Mouse (Mus musculus) midbrain, embryonic 13.5 days (tissue): ENCODE results near the gene Wscd2. TPM values are rescaled to one million over a fixed set of nuclear protein-coding genes. Genes with fewer than 3 reads are reported as not detected.
"Not testable (repeated sequence)": the region's sequence is repeated elsewhere in the genome, so short reads cannot be mapped to it uniquely, and the experiment has no call there.

Source experiments
- ATAC-seq: fragments of 200-750 bp; cut with Nextera tagmentation; 2 replicates; pipeline ENCODE4 v1.8.0; 2017; ENCODE audit warnings: mild to moderate bottlenecking, moderate TSS enrichment, moderate library complexity
- H3K27ac ChIP-seq: fragments of 300-500 bp; sonication (generic); 2 replicates; pipeline ENCODE4 v1.5.1; 2015; ENCODE audit warnings: inconsistent platforms, mild to moderate bottlenecking, moderate library complexity
- H3K27me3 ChIP-seq: fragments of 300-500 bp; sonication (generic); 2 replicates; pipeline ENCODE4 v1.6.1; 2015; ENCODE audit warnings: mild to moderate bottlenecking, inconsistent platforms
- H3K36me3 ChIP-seq: fragments of 300-500 bp; sonication (generic); 2 replicates; pipeline ENCODE4 v1.6.1; 2015; ENCODE audit warnings: mild to moderate bottlenecking, inconsistent platforms
- H3K4me1 ChIP-seq: fragments of 300-500 bp; sonication (generic); replicated peaks from 2 replicates; pipeline ENCODE4 v1.6.1; 2015; ENCODE audit warnings: inconsistent platforms
- H3K4me2 ChIP-seq: fragments of 300-500 bp; sonication (generic); replicated peaks from 2 replicates; pipeline ENCODE4 v1.6.1; 2015; ENCODE audit warnings: moderate library complexity, mild to moderate bottlenecking, inconsistent platforms
- H3K4me3 ChIP-seq: fragments of 300-500 bp; sonication (generic); replicated peaks from 2 replicates; pipeline ENCODE4 v1.5.1; 2015; ENCODE audit warnings: mild to moderate bottlenecking, inconsistent platforms
- H3K9ac ChIP-seq: fragments of 300-500 bp; sonication (generic); replicated peaks from 2 replicates; pipeline ENCODE4 v1.6.1; 2015; ENCODE audit warnings: mild to moderate bottlenecking, inconsistent platforms
- H3K9me3 ChIP-seq: fragments of 300-500 bp; sonication (generic); 2 replicates; pipeline ENCODE4 v1.6.1; 2016; ENCODE audit warnings: mild to moderate bottlenecking, inconsistent platforms
- WGBS: fragments of 180-500 bp; shearing (Covaris S2); methylation state at CpG from one replicate; pipeline ENCODE4 v1.1.7; 2015; 5-methylcytosine and 5-hydroxymethylcytosine counted together
- polyA plus RNA-seq: library from polyadenylated mRNA; unstranded; fragments of >200 nt; fragmentation: Nextera tagmentation; extraction: Ambion mirVana; gene quantifications from 2 replicates; pipeline ENCODE4 v1.2.1, GENCODE M21; 2015

Gene Wscd2
- polyA plus RNA-seq, 1 experiment from 2014 or later = 10.6 TPM

DNA sequence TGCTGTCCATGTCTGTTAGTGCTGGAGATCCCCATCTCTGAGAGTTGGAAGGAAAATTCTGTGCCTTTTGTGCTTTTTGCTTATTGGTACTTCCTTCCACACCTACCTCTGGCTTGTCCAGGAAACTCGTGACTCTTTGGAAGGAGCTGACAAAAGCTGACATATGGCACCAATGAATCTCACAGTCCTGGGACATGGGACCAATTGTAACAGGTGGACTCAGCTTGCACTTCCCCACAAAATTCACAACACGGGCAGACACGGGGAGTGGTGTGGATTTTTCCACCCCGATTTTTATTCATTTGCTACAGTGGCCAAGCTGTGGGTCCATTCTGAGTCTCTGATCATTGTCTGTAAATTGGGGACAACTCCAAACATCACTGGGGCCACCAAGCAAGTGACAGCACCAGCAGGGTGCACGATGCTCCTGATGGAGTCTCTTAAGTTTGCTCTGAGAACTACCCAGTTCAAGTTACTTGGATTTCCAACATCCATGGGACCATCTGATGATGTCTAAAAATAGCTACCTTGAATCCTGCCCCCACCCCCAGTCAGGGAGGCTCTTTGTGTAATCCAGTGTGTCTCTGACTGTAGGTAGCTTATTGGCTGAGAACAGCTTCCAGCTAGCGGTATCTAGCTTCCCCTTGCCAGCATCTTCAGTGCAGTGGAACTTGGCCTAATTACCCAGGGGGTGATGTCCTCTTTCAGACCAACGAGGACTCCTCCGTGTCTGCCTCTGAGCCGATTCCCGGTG, 75.1 kb downstream of the Wscd2 start:
- no peaks in the 10 kb centered on the region for H3K36me3 ChIP-seq
- H3K4me3 ChIP-seq = no peak overlapping the region
- no peak overlapping the region for H3K9ac ChIP-seq
- no peaks in the 10 kb centered on the region for H3K9me3 ChIP-seq
- no peaks in the 10 kb centered on the region for H3K4me1 ChIP-seq
- no peaks in the 10 kb centered on the region; the same call in 1 of the 2 replicates for H3K27me3 ChIP-seq
- no peak overlapping the region for H3K27ac ChIP-seq
- no peak for ATAC-seq
- 71% methylated on average over 10 of the region's 10 CpGs for WGBS
- no peak overlapping the region for H3K4me2 ChIP-seq

- Histone ChIP-seq H3K27ac (no peak overlapping the region), H3K9ac (no peak overlapping the region), H3K4me3 (no peak overlapping the region), H3K36me3 (no peaks in the 10 kb centered on the region), H3K4me1 (no peaks in the 10 kb centered on the region), H3K27me3 (no peaks in the 10 kb centered on the region; the same call in 1 of the 2 replicates), H3K4me2 (no peak overlapping the region), H3K9me3 (no peaks in the 10 kb centered on the region)
- ATAC-seq = no peak
- 76% methylated on average over 12 of the region's 12 CpGs for WGBS
These were observed 75.7 kb downstream of the Wscd2 start for GRCm38 (mm10) chr5:113565858-113566257.

DNA sequence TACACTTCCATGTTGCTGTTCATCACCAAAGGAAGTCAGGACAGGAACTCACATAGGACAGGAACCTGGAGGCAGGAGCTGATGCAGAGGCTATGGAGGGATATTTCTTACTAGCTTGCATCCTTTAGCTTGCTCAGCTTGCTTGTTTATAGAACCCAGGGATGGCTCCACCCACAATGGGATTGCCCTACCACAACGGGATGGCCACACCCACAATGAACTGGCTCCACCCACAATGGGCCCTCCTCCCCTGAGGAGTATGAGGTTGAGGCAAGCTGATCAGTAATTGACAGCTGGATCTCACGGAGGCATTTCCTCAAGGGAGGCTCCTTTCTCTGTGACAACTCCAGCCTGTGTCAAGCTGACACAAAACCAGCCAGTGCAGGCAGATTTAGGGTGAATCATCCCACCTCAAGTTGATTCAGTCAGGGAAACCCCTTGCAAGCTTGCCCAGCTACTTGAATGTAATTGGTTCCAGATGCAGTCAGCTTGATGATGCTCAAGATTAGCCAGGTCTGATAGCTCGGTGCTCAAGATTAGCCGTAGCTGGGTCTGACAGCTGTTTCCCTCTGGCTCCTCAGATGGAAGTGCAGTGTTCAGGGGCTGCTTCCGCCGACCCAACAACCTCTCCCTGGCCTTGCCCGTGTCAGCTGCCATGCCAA, 80.1 kb downstream of the Wscd2 start:
- Histone ChIP-seq H3K27me3 (no peaks in the 10 kb centered on the region; the same call in 1 of the 2 replicates), H3K4me2 (no peak overlapping the region), H3K4me3 (no peak overlapping the region), H3K27ac (no peak overlapping the region), H3K9ac (no peak overlapping the region), H3K9me3 (no peaks in the 10 kb centered on the region), H3K36me3 (no peaks in the 10 kb centered on the region), H3K4me1 (no peaks in the 10 kb centered on the region; the same call in 1 of the 2 replicates)
- WGBS = 57% methylated on average over 7 of the region's 7 CpGs
- no peak for ATAC-seq

GRCm38 (mm10) chr5:113577555-113577954, 87.4 kb downstream of the Wscd2 start:
- H3K4me1 ChIP-seq = peaks cover 24% of the 10 kb centered on the region
- 78% methylated on average over 7 of the region's 7 CpGs for WGBS
- no peaks in the 10 kb centered on the region for H3K9me3 ChIP-seq
- H3K4me2 ChIP-seq = peak overlapping the region; percentile 24
- no peaks in the 10 kb centered on the region for H3K36me3 ChIP-seq
- no peak overlapping the region for H3K4me3 ChIP-seq
- peak; percentile 53 for ATAC-seq
- H3K9ac ChIP-seq = no peak overlapping the region
- no peaks in the 10 kb centered on the region for H3K27me3 ChIP-seq
- peak overlapping the region; percentile 56 for H3K27ac ChIP-seq

GRCm38 (mm10) chr5:113578428-113578827, 88.3 kb downstream of the Wscd2 start:
- WGBS = 81% methylated on average over 6 of the region's 6 CpGs
- H3K4me1 ChIP-seq = peaks cover 24% of the 10 kb centered on the region
- no peaks in the 10 kb centered on the region for H3K9me3 ChIP-seq
- no peak overlapping the region for H3K4me3 ChIP-seq
- no peak for ATAC-seq
- H3K36me3 ChIP-seq = no peaks in the 10 kb centered on the region
- H3K27me3 ChIP-seq = no peaks in the 10 kb centered on the region
- peak overlapping the region; percentile 5; the same call in 1 of the 2 replicates for H3K27ac ChIP-seq
- no peak overlapping the region for H3K9ac ChIP-seq
- H3K4me2 ChIP-seq = no peak overlapping the region

GRCm38 (mm10) chr5:113579128-113579527, 89.0 kb downstream of the Wscd2 start:
- ATAC-seq = no peak
- Histone ChIP-seq H3K9ac (no peak overlapping the region), H3K4me2 (no peak overlapping the region), H3K9me3 (no peaks in the 10 kb centered on the region), H3K27me3 (no peaks in the 10 kb centered on the region), H3K27ac (peak overlapping the region; percentile 5; the same call in 1 of the 2 replicates), H3K4me1 (peaks cover 24% of the 10 kb centered on the region), H3K36me3 (no peaks in the 10 kb centered on the region), H3K4me3 (no peak overlapping the region)
- 79% methylated on average over 4 of the region's 4 CpGs for WGBS

DNA sequence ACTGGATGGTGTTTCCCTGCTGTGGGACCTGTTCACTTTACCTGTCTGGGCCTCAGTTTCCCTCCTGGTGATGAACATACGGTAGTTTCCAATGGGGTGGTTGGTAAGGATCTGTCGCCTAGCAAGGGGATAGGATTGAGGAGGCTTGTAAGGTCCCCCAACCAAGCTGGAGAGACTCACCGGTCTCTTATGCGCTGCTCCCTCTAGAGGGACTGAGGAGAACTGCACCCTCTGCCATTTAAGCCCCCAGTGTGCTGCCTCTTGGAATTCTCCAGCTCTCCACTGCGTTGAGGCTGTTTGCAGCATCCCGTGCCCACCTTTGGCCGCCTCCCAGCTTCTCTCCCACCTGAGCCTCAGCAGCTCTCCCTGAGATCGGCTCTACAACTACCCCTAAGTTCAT, 90.1 kb downstream of the Wscd2 start:
- H3K4me2 ChIP-seq = no peak overlapping the region
- no peaks in the 10 kb centered on the region for H3K36me3 ChIP-seq
- peak; percentile 46; the same call in 1 of the 2 replicates for ATAC-seq
- no peaks in the 10 kb centered on the region for H3K9me3 ChIP-seq
- no peak overlapping the region for H3K27ac ChIP-seq
- WGBS = 56% methylated on average over 8 of the region's 8 CpGs
- peaks cover 24% of the 10 kb centered on the region for H3K4me1 ChIP-seq
- no peak overlapping the region for H3K9ac ChIP-seq
- H3K4me3 ChIP-seq = no peak overlapping the region
- no peaks in the 10 kb centered on the region for H3K27me3 ChIP-seq

GRCm38 (mm10) chr5:113580801-113581200, 90.7 kb downstream of the Wscd2 start:
- Histone ChIP-seq H3K9me3 (no peaks in the 10 kb centered on the region), H3K27me3 (no peaks in the 10 kb centered on the region), H3K4me1 (peaks cover 24% of the 10 kb centered on the region), H3K9ac (no peak overlapping the region), H3K4me3 (no peak overlapping the region), H3K4me2 (no peak overlapping the region), H3K27ac (no peak overlapping the region), H3K36me3 (no peaks in the 10 kb centered on the region)
- ATAC-seq = no peak
- 61% methylated on average over 9 of the region's 9 CpGs for WGBS

GRCm38 (mm10) chr5:113583424-113584162, 93.5 kb downstream of the Wscd2 start:
- no peak overlapping the region for H3K9ac ChIP-seq
- peaks cover 8% of the 10 kb centered on the region for H3K4me1 ChIP-seq
- no peaks in the 10 kb centered on the region for H3K9me3 ChIP-seq
- H3K4me2 ChIP-seq = no peak overlapping the region
- H3K4me3 ChIP-seq = no peak overlapping the region
- no peaks in the 10 kb centered on the region for H3K36me3 ChIP-seq
- H3K27me3 ChIP-seq = no peaks in the 10 kb centered on the region
- 82% methylated on average over 5 of the region's 5 CpGs for WGBS
- ATAC-seq = no peak
- no peak overlapping the region for H3K27ac ChIP-seq

DNA sequence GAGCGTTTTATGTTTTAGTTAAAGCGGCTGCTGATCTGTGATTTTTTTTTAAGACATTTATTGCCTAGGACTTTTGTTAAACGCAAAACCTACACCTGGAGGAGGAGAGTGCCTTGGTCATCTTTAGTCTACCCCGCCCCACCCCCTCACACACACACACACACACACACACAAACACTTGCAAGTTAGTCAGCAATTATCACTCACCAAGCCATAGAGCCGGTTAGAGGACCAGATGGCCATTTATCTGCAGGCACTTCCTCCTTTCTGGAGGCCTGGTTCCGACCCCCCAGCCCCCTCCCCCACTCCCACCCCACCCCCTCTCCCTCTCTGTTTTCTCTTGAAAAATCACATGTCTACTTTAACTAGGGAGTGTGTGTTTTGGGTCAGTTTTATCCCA, 94.3 kb downstream of the Wscd2 start:
- no peaks in the 10 kb centered on the region for H3K36me3 ChIP-seq
- H3K4me3 ChIP-seq = no peak overlapping the region
- no peak overlapping the region for H3K27ac ChIP-seq
- no peak overlapping the region for H3K9ac ChIP-seq
- no peak for ATAC-seq
- H3K27me3 ChIP-seq = no peaks in the 10 kb centered on the region
- H3K4me2 ChIP-seq = no peak overlapping the region
- H3K4me1 ChIP-seq = peaks cover 6% of the 10 kb centered on the region; the same call in 1 of the 2 replicates
- 59% methylated on average over 6 of the region's 6 CpGs for WGBS
- no peaks in the 10 kb centered on the region for H3K9me3 ChIP-seq

- not testable (repeated sequence) for ATAC-seq, H3K9me3 ChIP-seq
These were observed 95.7 kb downstream of the Wscd2 start for GRCm38 (mm10) chr5:113585619-113586457.

More at GRCm38 (mm10) chr5:113585619-113586457, 95.7 kb downstream of the Wscd2 start:
- WGBS = 80% methylated on average over 17 of the region's 17 CpGs
- H3K4me1 ChIP-seq, H3K36me3 ChIP-seq, H3K27me3 ChIP-seq, H3K9ac ChIP-seq, H3K27ac ChIP-seq, H3K4me3 ChIP-seq, H3K4me2 ChIP-seq: not testable (repeated sequence)
